Mouse (Mus musculus): ENCODE measurements around the gene Rhbdf1. TPM values are rescaled to one million over a fixed set of nuclear protein-coding genes. Genes with fewer than 3 reads are reported as not detected.

Rhbdf1 gene
- polyA plus RNA-seq, 1 experiment from 2014 or later, result 20.7 TPM

GRCm38 (mm10) chr11:32184469-32184868 is 37.6 kb downstream of the Rhbdf1 start:
- no peak for TF ChIP-seq CTCF (IDR thresholded peaks at IDR 0.05; ENCODE audit: low read depth)
- no peak overlapping the region for H3K4me2 ChIP-seq (replicated peaks; ENCODE audit: low read depth)
- no peak for ATAC-seq
- H3K9me3 ChIP-seq (ENCODE audit: control insufficient read depth), result no peaks in the 10 kb centered on the region
- 88% methylated on average over 8 of the region's 8 CpGs for WGBS
- H3K27ac ChIP-seq (ENCODE audit: low read depth, low read length), result no peak overlapping the region
- H3K27me3 ChIP-seq (replicated peaks; ENCODE audit: control insufficient read depth, insufficient read depth, low read length), result no peaks in the 10 kb centered on the region
- H3K4me1 ChIP-seq (replicated peaks; ENCODE audit: control insufficient read depth, insufficient read depth, low read length), result no peaks in the 10 kb centered on the region
- no peaks in the 10 kb centered on the region for H3K36me3 ChIP-seq (ENCODE audit: control insufficient read depth, insufficient read depth)
- no peak overlapping the region for H3K4me3 ChIP-seq (ENCODE audit: low read depth, low read length)
- H3K9ac ChIP-seq (ENCODE audit: low read depth, low read length), result no peak overlapping the region

GRCm38 (mm10) chr11:32181973-32182868 is 39.9 kb downstream of the Rhbdf1 start:
- WGBS, result 41% methylated on average over 24 of the region's 25 CpGs
- H3K4me1 ChIP-seq (replicated peaks; ENCODE audit: control insufficient read depth, insufficient read depth, low read length), result no peaks in the 10 kb centered on the region
- no peaks in the 10 kb centered on the region for H3K36me3 ChIP-seq (ENCODE audit: control insufficient read depth, insufficient read depth)
- H3K27me3 ChIP-seq (replicated peaks; ENCODE audit: control insufficient read depth, insufficient read depth, low read length), result no peaks in the 10 kb centered on the region
- H3K4me3 ChIP-seq (ENCODE audit: low read depth, low read length), result no peak overlapping the region
- ATAC-seq, result no peak
- H3K9ac ChIP-seq (ENCODE audit: low read depth, low read length), result no peak overlapping the region
- H3K4me2 ChIP-seq (replicated peaks; ENCODE audit: low read depth), result no peak overlapping the region
- no peaks in the 10 kb centered on the region for H3K9me3 ChIP-seq (ENCODE audit: control insufficient read depth)
- peak; percentile 89 for TF ChIP-seq CTCF (IDR thresholded peaks at IDR 0.05; ENCODE audit: low read depth)
- no peak overlapping the region for H3K27ac ChIP-seq (ENCODE audit: low read depth, low read length)

DNA sequence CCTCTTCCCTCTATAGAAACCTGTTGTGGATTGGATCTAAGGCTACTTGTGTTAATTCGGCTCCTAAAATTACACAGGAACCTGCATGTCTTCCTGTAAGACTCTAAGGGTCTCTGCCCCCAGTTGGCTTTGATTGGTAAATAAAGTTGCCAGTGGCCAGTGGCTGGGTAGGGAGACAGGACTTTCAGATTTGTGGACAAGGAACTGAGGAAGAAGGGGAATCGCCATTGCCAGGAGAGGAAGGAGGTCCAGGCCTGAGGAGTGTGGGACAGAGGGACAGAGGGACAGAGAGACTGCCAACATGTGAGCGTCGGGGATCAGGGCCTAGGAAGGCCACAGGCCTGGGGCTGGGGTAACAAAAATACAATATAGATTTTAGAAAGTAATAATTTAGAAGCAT is 40.9 kb downstream of the Rhbdf1 start:
- no peaks in the 10 kb centered on the region for H3K27me3 ChIP-seq (replicated peaks; ENCODE audit: control insufficient read depth, insufficient read depth, low read length)
- no peaks in the 10 kb centered on the region for H3K9me3 ChIP-seq (ENCODE audit: control insufficient read depth)
- WGBS, result 72% methylated on average over 4 of the region's 4 CpGs
- no peaks in the 10 kb centered on the region for H3K4me1 ChIP-seq (replicated peaks; ENCODE audit: control insufficient read depth, insufficient read depth, low read length)
- no peak overlapping the region for H3K4me2 ChIP-seq (replicated peaks; ENCODE audit: low read depth)
- TF ChIP-seq CTCF (IDR thresholded peaks at IDR 0.05; ENCODE audit: low read depth), result no peak
- H3K9ac ChIP-seq (ENCODE audit: low read depth, low read length), result no peak overlapping the region
- no peak for ATAC-seq
- H3K27ac ChIP-seq (ENCODE audit: low read depth, low read length), result no peak overlapping the region
- no peaks in the 10 kb centered on the region for H3K36me3 ChIP-seq (ENCODE audit: control insufficient read depth, insufficient read depth)
- no peak overlapping the region for H3K4me3 ChIP-seq (ENCODE audit: low read depth, low read length)

DNA sequence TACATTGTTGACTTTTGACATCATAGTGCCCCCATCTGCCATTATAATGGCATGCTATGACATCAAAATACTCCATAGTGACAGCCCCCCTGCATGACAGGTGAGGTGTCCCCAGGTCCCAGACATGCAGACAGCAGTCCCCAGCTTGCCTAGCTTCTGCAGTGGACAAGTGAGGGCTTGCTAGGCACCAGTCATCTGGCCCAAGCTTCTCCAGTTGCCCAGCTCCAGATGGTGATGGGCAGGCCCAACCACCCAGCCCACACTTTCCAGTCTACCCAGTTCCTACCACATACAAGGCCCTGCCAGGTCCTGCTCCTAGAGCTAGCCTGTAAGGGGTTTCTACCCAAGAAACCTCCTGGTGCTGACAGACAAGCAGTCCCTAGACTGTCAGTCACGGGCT is 43.6 kb downstream of the Rhbdf1 start:
- Histone ChIP-seq H3K4me3 (ENCODE audit: low read depth, low read length) (no peak overlapping the region), H3K9ac (ENCODE audit: low read depth, low read length) (no peak overlapping the region), H3K4me1 (replicated peaks; ENCODE audit: control insufficient read depth, insufficient read depth, low read length) (no peaks in the 10 kb centered on the region), H3K27ac (ENCODE audit: low read depth, low read length) (no peak overlapping the region), H3K36me3 (ENCODE audit: control insufficient read depth, insufficient read depth) (no peaks in the 10 kb centered on the region), H3K4me2 (replicated peaks; ENCODE audit: low read depth) (no peak overlapping the region), H3K27me3 (replicated peaks; ENCODE audit: control insufficient read depth, insufficient read depth, low read length) (no peaks in the 10 kb centered on the region), H3K9me3 (ENCODE audit: control insufficient read depth) (no peaks in the 10 kb centered on the region)
- 68% methylated on average over 1 of the region's 1 CpGs for WGBS
- no peak for ATAC-seq
- TF ChIP-seq CTCF (IDR thresholded peaks at IDR 0.05; ENCODE audit: low read depth), result no peak

DNA sequence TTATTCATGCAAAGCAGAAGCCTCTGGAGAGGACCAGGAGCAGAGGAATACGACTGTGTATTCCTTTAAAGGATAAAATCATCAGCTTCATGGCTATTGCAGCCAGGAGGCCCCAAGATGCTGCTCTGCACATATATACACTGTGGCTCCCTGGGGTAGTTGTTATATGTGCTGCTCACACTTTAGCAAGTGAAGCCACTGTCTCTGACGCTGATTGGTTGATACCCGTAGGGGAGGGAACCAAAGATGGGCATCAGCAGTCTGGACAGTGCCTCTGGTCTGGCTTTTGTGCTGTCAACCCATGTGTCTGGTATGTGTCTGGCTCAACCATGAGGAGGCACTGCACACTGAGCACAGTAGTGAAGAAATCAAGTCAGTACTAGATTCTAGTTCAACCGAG is 55.4 kb downstream of the Rhbdf1 start:
- H3K27ac ChIP-seq (ENCODE audit: low read depth, low read length), result no peak overlapping the region
- no peaks in the 10 kb centered on the region for H3K36me3 ChIP-seq (ENCODE audit: control insufficient read depth, insufficient read depth)
- TF ChIP-seq CTCF (IDR thresholded peaks at IDR 0.05; ENCODE audit: low read depth), result no peak
- H3K9me3 ChIP-seq (ENCODE audit: control insufficient read depth), result no peaks in the 10 kb centered on the region
- 0 out of 2 replicates have a peak, but pooled peaks cover under 1% of the 10 kb centered on the region for H3K27me3 ChIP-seq (replicated peaks; ENCODE audit: control insufficient read depth, insufficient read depth, low read length)
- no peak overlapping the region for H3K4me3 ChIP-seq (ENCODE audit: low read depth, low read length)
- WGBS, result 62% methylated on average over 4 of the region's 4 CpGs
- H3K4me1 ChIP-seq (replicated peaks; ENCODE audit: control insufficient read depth, insufficient read depth, low read length), result no peaks in the 10 kb centered on the region
- no peak overlapping the region for H3K9ac ChIP-seq (ENCODE audit: low read depth, low read length)
- ATAC-seq, result no peak
- H3K4me2 ChIP-seq (replicated peaks; ENCODE audit: low read depth), result no peak overlapping the region

GRCm38 (mm10) chr11:32161922-32162804 is 59.9 kb downstream of the Rhbdf1 start:
- no peak overlapping the region for H3K9ac ChIP-seq (ENCODE audit: low read depth, low read length)
- peak overlapping the region; percentile 21; the same call in 1 of the 2 replicates for H3K4me3 ChIP-seq (ENCODE audit: low read depth, low read length)
- TF ChIP-seq CTCF (IDR thresholded peaks at IDR 0.05; ENCODE audit: low read depth), result peak; percentile 98
- no peaks in the 10 kb centered on the region for H3K36me3 ChIP-seq (ENCODE audit: control insufficient read depth, insufficient read depth)
- peak overlapping the region; percentile 57 for H3K4me2 ChIP-seq (replicated peaks; ENCODE audit: low read depth)
- H3K27me3 ChIP-seq (replicated peaks; ENCODE audit: control insufficient read depth, insufficient read depth, low read length), result peaks cover 9% of the 10 kb centered on the region; the same call in 1 of the 2 replicates
- H3K27ac ChIP-seq (ENCODE audit: low read depth, low read length), result no peak overlapping the region
- no peaks in the 10 kb centered on the region for H3K4me1 ChIP-seq (replicated peaks; ENCODE audit: control insufficient read depth, insufficient read depth, low read length)
- H3K9me3 ChIP-seq (ENCODE audit: control insufficient read depth), result no peaks in the 10 kb centered on the region
- 14% methylated on average over 28 of the region's 28 CpGs for WGBS
- peak; percentile 57 for ATAC-seq
